Mouse (Mus musculus): ENCODE data around the gene Tcirg1. TPM values are rescaled to one million over a fixed set of nuclear protein-coding genes. Genes with fewer than 3 reads are reported as not detected.

The Tcirg1 gene
- polyA plus RNA-seq, 1 experiment: 164 TPM

DNA sequence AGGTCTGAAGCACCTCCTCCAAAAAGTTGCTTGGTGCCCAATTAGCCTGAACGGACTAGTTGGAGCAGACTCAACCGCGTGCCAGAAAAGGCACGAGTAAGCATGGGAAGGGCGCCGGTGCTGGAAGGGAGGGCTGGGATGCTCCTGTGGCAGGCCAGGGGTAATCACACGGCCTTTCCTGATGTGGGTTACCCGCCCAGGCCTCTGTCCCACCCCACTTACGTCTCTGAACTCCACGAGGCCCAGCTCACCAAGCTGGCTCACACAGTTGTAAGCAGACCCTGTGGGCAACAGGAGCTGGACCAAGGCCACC, 2.6 kb downstream of the Tcirg1 start:
- no peak for DNase-seq (ENCODE audit: low read depth, low spot score)
- 82% methylated on average over 10 of the region's 10 CpGs for WGBS

DNA sequence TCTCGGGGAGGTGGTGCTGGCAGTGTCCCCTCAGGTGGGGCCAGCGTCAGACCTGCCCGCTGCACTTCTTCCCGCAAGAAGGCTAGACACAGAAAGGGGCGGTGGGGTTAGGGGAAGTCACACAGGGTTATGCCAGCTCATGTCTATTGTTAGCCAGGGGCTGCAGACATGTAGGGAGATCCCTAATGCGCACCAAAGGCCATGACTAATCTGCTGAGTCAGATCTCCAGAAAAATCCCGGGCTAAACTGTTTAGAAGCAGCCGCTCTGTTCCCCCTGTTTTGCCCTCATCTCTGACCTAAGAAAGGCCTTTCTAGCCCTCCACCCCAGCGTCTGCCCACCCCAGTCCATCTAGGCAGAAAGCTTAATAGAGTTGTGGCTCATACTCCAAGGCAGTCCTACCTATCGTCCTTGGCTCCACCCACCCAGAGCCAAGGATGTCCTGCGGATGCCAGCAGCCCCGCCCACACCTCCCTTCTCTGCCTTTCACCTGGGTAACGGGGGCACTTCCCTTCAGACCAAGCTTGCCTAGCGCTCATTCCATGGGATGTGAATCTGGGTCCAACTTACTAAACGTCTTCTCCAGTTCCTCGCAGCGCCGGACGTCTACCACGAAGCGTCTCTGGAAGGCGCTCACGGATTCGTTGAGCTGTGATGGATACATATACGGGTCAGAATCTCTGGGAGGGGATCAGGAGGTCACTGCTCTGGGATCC, 3.1 kb downstream of the Tcirg1 start:
- DNase-seq (ENCODE audit: low read depth, low spot score): no peak
- WGBS: 87% methylated on average over 25 of the region's 25 CpGs

DNA sequence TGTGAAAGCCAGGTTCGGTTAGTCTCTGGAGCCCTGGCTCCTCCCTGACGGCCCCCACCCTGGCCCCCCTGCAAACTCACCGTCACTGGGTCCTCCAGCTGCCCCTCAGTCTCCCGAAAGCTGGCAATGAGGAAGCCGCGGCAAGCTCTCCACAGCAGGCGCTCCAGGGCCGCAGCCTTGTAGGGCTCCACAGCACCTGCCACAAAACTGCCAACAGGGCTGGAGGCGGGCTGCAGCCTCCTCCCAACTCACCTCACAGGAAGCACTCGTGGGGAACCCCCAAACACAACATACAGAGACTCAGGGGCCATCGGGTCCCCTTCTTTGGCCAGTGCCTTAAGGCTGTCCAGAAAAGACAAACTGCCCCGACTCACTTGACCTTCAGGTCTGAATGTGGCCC, 4.0 kb downstream of the Tcirg1 start:
- 87% methylated on average over 12 of the region's 12 CpGs for WGBS
- DNase-seq (ENCODE audit: low read depth, low spot score): no peak

DNA sequence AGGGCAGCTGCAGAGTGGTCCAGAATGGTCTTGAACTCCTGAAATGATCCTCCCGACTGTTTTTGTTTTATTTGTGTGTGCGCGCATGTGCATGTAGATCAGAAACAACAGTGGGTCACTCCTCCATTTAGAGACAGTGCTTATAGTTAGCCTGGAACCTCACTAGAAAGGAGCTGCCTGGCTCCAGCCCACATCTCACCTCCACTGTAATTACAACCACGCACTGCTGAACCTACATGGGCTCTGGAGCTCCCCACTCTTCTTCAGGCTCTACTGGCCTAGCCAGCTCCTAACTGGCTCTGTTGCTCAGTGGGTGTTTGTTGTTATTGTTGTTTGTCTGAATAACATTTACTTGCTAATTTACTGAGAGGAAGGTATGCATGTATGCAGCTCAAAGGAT, 7.3 kb downstream of the Tcirg1 start:
- no peak for DNase-seq (ENCODE audit: low read depth, low spot score)
- WGBS: 89% methylated on average over 4 of the region's 4 CpGs

DNA sequence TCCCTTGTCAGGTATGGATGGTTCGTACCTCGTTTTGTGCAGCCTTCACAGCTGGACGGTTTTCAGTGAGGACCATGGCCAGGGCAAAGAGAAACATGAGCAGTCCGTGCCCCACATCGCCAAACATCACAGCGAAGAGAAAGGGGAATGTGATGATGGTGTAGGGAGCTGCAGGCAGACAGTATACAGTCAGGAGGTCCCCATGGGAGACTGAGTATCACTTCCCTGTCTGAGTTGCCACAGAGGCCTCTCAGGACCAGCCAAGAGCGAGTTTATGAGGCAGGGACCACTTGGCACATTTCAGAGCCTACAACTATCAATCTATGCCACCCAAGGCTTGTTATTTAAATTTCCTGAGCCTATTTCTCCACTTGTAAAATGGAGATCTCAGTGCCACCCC, 8.0 kb downstream of the Tcirg1 start:
- DNase-seq (ENCODE audit: low read depth, low spot score): no peak
- whole genome bisulfite sequencing: 88% methylated on average over 7 of the region's 7 CpGs

DNA sequence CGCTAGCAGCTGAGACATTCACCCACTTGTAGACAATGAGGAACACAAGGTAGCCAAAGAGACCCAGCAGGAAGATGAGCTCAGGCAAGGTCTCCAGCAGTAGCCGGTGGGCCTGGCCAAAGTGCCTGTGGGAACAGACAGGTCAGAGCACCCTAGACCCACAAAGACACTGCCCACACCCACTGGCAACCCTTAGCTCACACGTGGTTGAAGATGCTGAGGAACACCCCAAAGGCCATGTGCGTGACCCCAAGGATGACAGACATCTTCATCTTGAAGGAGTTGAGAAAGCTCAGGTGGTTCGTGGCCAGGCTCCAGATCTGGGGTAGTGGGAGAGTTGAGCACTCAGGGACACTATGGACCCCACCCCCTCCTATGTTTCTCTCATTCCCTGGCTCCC, 9.4 kb downstream of the Tcirg1 start:
- WGBS: 91% methylated on average over 5 of the region's 5 CpGs

DNA sequence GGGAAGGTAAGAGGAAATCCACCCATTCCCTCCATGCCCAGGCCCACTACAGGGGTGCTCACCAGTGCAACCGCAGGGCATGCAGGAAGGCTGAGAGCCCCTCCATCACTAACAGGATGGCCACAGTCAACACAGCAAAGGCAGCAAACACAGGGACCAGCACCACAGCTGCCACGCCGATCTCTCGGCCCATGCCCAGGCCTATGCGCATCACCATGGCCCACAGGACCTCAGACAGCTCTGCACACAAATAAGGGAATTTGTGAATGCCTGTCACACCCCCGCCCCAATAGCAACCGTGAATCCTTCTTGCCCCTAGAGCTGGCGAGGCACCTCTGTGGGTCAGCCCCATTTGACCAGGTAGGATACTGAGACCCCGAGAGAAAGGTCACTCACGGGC, 10.7 kb downstream of the Tcirg1 start:
- 94% methylated on average over 10 of the region's 10 CpGs for WGBS
- DNase-seq (ENCODE audit: low read depth, low spot score): no peak

More for the DNA sequence above, 9.4 kb downstream of the Tcirg1 start:
- DNase-seq (ENCODE audit: low read depth, low spot score): no peak

DNA sequence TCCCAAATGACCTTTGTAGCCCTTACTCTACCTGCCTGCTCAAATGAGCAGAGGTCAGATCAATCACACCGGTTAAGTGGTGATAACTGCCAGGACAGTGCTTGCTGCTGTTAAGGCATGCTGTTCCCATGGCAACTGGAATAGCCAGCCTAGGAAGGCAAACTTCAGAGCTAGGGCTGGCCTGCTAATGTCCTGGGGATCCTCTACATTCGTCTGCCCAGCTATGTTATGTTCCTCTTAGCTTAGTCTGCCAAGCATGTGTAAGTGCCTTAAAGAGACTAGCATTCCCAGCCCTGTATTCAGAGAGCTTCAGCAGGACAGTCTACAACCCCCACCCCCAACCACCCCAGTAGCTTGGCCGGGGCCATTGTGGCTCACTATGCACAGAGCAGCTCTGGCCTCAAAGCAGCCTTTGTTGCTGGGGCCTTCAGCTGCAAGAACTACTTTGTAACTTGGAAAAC, 11.7 kb downstream of the Tcirg1 start:
- WGBS: 36% methylated on average over 3 of the region's 3 CpGs
- no peak for DNase-seq (ENCODE audit: low read depth, low spot score)

DNA sequence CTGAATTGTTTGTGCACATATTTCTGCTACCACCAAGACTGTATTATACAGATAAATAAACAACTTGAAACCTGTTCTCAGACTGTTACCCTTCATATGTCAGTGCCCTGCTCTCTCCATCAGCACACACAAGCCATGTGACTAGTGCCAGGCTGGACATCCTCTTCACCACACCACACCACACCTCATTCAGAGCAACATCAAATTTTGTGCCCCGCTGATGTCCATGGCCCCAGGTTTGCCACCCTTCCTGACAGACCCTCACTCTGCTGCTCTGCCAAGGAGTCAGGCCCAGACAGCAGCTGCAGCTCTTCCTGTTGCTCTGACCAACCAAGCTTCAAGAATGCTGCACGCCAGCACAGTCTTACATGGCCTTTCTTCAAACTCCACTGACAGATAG, 12.6 kb downstream of the Tcirg1 start:
- WGBS: 88% methylated on average over 2 of the region's 2 CpGs

DNA sequence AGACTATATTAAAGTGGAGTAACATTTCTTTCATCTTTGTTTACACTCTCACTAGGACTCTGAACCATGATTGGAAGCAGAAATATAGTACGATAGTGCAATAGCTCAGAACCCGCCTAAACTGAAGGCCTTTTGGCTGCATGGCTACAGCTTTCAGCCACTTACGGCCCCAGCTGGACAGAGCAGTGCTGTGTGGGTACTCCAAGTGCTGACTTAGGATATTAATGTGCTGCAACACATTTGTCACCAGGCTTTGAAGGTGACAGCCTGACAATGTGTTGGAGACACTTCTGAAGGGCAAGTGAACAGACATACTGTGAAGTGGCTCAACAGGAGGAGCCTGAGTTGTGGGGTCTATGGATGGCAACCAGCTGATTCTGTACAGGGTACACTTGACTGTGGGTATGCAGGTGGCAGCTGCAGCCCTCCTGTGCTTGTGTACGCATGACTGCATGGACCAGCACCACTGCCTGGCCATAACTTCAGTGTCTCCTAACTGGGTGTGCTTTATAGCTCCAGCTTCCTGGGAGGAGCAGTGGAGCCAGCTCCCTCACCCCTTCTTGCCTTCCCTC, 13.3 kb downstream of the Tcirg1 start:
- DNase-seq (ENCODE audit: low read depth, low spot score): no peak
- 77% methylated on average over 4 of the region's 4 CpGs for WGBS

More for the DNA sequence above, 12.6 kb downstream of the Tcirg1 start:
- no peak for DNase-seq (ENCODE audit: low read depth, low spot score)

DNA sequence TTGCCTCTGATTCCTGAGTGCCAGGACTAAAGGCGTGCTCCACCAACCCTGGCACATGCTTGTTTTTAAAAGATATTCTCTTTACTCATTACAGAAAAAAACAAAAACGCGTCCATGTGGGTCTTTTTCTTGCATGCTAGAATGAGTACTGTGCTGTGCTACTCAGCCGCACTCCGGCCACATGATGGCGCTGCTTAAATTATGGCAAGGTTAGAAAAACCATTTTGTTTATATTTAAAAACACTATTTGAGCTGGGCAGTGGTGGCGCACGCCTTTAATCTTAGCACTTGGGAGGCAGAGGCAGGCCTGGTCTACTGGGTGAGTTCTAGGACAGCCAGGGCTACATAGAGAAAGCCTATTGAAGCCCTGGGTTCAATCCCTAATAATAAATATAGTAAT, 16.8 kb downstream of the Tcirg1 start:
- WGBS: 81% methylated on average over 8 of the region's 8 CpGs
- DNase-seq (ENCODE audit: low read depth, low spot score): no peak

DNA sequence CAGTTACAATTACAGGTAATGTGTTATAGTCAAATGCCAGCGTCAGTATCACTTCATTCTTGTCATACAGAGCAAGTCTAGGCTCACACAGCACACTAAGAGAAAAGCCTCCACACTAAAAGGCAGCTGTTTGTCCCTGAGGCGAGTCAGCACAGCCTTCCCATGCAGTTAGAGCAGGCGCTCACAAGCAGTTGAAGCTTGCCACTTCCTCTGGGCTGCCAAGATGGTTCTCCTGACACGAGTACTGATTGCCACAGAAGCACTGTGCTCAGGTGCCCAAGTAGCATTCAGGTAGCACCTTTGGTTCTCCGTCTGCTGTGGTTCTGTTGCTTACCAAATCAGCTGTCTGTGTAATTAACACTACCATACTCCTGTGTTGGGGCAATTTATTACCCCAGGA, 17.8 kb downstream of the Tcirg1 start:
- 91% methylated on average over 5 of the region's 5 CpGs for WGBS
- DNase-seq (ENCODE audit: low read depth, low spot score): no peak

DNA sequence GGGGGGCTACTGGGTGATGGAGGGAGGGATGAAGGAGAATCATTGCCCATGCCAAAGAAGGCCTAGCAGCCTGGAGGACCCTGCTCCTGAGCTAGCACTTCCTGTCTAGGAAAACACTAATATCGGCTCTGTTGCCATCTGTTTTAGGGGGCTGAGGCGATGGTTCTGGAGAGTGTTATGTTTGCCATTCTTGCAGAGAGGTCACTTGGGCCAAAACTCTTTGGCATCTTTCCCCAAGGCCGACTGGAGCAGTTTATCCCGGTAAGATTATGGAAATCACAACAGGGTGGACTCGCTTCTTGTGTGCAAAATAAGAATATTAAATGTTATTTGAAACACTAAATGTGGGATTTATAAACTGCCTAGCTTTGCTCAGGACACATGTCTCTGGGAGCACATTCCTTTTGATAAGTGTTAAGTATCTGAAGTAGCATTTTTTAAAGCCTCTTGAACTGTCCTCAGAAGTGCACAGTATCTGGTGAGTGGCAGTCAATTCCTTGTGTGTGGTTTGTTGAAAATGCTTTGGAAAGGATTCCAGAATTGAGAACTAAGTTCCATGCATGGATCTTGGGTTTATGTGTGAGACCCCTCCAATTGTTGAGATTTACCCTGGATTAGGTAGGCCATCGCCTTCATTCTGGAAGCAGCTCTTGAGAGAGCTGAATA, 22.5 kb downstream of the Tcirg1 start:
- DNase-seq (ENCODE audit: low read depth, low spot score): no peak
- 52% methylated on average over 6 of the region's 6 CpGs for WGBS

DNA sequence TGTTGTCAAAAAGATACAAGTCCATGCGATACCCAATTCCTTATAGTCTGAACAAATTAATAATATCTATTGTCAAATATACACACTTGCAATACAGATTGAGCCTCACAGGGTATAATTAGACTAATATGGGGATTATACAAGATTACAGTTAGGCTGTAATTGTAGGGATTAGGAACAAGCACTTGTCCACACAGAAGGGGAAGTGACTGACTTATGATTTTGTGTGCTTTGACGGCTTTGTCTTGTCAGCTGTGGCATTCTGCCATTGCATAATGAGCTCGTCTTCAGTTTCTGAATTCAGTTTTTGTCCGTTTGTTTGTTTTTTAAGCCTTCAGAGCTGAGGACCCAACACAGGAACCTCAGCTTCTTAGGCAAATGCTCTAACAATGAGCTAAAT, 24.7 kb downstream of the Tcirg1 start:
- no peak for DNase-seq (ENCODE audit: low read depth, low spot score)
- WGBS: 72% methylated on average over 4 of the region's 4 CpGs

DNA sequence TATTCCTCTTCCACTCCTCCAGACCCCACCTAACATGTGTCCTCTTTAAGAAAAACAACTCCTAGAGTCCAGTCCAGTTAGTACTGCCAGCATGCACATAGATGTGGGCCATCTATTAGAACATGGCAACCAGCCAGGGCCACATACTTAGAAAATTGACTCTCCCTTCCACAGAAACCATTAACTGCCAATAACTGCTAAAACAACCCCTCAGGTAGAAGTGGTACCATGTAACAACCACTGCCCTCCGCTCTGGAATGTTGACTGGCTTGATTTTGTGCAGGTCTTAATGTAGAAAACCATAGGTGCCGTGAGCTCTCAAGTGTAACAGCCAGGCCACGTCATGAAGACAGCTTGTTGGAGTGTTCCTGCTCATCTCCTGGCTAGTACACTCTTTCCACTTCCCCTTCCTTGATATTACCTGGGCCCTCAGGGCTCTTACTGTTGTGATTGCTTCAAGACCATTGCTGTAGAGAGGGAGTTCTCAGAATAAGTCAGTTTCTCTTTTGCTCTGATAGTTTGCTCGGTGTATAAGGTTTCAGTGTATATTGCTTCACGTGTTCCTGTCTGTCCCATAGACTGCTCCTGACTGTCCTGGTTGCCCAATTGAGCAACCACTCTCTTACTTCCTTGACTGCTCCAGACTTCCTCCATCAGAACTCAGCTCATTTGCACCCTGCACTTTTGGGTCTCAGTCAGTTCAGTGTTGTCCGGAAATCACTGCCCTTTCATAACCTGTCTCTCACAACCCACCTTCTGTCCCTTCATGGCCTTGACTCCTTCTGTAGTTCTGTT, 26.7 kb downstream of the Tcirg1 start:
- 79% methylated on average over 6 of the region's 6 CpGs for WGBS
- DNase-seq (ENCODE audit: low read depth, low spot score): no peak

DNA sequence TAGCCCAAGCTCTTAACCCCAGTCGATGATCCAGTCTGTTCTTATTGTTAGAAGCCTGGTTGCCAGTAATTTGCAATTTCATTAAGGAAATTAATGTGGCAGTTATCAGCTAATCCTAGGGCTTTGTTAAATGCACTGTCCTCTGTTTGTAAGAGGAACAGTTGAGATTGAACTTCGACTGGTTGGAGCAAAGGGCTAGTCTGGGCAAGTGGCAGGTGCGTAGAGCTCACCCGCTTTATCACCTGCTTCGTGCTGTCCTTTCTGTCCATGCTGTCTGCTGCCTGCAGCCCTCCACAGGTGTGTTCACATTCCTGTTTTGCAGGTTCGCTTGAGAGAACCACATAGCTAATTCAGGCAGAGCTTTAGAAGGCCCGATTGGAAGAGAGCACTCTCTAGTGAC, 31.9 kb downstream of the Tcirg1 start:
- 46% methylated on average over 7 of the region's 7 CpGs for WGBS
- no peak for DNase-seq (ENCODE audit: low read depth, low spot score)

DNA sequence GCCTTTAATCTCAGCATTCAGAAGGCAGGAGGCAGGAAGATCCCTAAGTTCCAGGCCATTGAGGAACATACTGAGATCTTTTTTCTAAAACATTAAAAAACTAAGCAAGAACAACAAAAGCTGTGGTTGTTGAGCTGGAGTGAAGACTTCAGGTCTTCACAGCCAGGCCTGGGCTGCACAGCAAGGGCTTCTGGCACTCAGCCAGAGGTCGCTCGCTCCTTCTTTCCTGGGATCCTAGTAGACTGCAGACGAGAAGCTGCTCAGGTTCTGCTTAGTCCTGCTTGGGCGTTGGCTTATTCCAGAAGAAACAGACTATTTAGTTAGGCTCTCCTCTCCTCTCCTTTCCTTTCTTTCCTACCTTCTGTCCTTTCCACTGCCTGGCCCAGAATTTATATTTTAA, 34.6 kb downstream of the Tcirg1 start:
- DNase-seq (ENCODE audit: low read depth, low spot score): no peak
- WGBS: 56% methylated on average over 4 of the region's 4 CpGs

DNA sequence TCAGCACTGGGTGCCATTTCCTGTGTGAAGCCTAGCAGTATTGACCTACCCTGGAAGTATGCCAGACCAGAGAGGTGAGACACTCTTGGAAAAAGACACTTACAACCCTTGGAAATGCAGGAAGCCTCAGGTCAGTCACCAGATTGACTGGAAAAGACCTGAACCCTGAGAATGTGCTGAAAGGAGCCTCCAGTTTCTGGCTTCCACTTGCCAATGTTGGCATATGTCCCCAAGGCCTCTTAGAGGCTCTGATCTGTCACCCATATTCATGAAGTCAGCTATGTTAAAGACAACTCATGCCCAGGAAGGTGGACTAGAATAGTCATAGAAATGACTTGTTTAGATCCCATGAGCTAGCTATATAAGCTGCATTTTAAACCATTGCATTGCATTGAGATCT, 35.5 kb downstream of the Tcirg1 start:
- no peak for DNase-seq (ENCODE audit: low read depth, low spot score)

DNA sequence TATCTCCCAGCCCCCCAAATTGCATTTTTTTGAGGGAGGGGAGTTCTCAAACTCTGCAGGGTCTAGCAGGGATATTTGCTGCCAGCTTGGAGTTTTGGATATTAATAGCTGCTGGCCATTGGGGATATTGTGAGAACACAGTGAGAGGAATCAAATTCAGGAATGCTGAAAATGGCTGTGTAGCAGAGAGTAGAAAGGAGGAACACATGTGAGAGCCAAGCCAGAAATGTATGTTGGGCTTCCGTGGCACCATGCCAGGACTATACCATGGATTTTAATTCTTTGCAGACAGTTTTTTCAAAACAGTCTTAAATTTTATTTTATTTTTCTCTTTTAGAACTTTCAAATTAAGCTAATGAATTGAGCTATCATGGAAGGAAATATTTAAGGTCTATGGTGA, 38.6 kb downstream of the Tcirg1 start:
- WGBS: 82% methylated on average over 1 of the region's 1 CpGs
- no peak for DNase-seq (ENCODE audit: low read depth, low spot score)

DNA sequence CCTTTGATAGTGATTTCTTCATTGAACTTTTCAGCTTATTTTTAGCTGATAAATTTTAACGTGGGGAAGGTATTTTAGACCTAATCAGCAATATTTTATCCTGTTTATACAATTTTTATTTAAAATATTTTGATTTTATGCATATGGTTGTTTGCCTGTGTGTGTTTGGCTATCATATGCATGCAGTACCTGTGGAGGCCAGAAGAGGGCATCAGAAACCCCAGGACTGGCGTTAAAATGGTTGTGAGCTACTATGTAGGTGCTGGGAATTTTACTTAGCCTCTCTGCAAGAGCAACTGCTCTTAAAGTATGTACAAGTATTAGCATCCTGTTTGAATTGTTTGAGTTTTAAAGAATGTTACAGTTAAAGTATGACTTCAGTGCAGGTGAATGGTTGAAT, 42.0 kb downstream of the Tcirg1 start:
- 85% methylated on average over 2 of the region's 2 CpGs for WGBS
- no peak for DNase-seq (ENCODE audit: low read depth, low spot score)

DNA sequence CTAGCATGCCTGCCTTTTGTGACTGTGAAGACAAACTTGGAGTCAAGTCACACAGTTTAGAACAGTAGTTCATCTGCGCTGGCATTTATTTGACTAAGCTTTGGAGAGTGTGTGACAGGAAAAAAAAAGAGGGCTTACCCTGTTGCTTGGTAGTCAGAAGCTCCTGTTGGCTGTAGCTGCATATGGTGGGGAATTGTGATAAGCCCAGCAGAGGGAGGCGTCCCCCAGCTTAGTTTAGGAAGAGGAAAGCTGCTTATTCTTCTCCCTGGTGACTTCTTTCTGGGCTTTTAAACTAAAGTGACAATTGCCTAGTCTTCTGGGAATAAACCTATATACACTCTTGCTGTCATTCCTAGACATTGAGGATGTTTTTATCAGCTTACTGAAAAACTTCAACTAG, 44.2 kb downstream of the Tcirg1 start:
- DNase-seq (ENCODE audit: low read depth, low spot score): no peak
- WGBS: 81% methylated on average over 2 of the region's 2 CpGs

Data from large intestine, adult 2 months (tissue).